Mouse (Mus musculus): ENCODE measurements around the gene Gal3st1. TPM values are rescaled to one million over a fixed set of nuclear protein-coding genes. Genes with fewer than 3 reads are reported as not detected.
"Not testable (repeated sequence)": the region's sequence is repeated elsewhere in the genome, so short reads cannot be mapped to it uniquely, and the experiment has no call there.

Gal3st1 gene
- polyA plus RNA-seq (2015; fragmentation: Nextera tagmentation; extraction: Ambion mirVana): 9.5 and 10.0 TPM in 2 replicates

DNA sequence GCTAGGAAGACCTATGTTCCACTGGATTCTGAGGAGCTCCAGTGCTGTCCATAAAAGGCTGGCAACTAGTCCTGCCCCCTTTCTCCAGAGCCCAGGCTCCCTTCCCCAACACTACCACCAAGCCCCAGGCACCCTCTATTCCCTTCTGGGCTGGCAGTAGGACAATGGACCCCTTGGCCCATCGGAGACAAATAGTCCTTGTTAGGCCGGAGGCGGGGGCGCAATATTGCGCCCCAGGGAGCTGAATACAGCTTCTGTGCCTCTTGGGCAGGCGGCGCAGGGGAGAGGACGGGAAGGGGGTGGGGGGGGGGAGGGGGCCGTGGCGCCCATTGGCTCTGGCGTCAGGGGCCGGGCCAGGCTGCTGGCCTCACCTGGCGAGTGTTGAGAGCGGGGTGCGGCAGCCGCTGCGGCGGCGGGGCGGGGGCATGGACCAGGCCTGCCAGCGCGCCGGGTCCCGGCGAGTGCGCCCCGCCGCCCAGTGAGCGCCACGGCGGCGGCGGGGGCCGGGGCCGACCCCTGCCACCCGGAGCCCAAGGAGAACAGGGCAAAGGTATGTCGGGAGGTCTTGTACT lies at the start of gene Gal3st1:
Gene Gal3st1, plus strand, starts transcription at position 346 of the 572 bp plus-strand sequence.
- H3K4me3 ChIP-seq (ENCODE audit: low read length): peak within 1 kb of the TSS; percentile 52

DNA sequence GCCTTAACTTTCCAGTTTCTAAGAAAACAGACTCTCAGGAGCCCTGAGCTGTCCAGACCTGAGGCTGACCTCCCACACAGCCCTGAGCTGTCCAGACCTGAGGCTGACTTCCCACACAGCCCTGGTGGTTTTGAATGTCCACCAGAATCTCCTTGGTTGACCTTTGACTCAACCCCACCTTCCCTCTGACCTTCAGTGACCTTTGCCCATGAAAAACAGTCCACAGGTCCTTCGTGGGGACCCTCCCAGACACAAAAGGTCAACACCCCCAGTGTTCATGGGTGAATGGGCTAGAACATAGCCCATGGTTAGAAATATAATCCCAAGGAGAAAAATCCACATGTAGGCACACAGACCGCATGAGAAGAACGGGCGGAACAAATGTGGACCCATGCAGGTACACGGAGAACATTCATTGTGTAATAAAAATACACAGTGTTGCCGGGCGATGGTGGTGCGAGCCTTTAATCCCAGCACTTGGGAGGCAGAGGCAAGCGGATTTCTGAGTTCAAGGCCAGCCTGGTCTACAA lies 49.6 kb upstream of the Gal3st1 start:
- no peak overlapping the region for H3K27ac ChIP-seq (ENCODE audit: low read length)
- H3K4me2 ChIP-seq (ENCODE audit: low read depth, low read length): no peak overlapping the region
- peaks cover 8% of the 10 kb centered on the region; the same call in 1 of the 2 replicates for H3K4me1 ChIP-seq (replicated peaks; ENCODE audit: control insufficient read depth, insufficient read depth, low read length)
- no peak for ATAC-seq (ENCODE audit: low read depth)
- WGBS: 91% methylated on average over 9 of the region's 9 CpGs
- no peaks in the 10 kb centered on the region for H3K36me3 ChIP-seq (ENCODE audit: control insufficient read depth, insufficient read depth, low read length)
- H3K9me3 ChIP-seq (ENCODE audit: control insufficient read depth, low read length): no peaks in the 10 kb centered on the region
- H3K4me3 ChIP-seq (ENCODE audit: low read length): no peak overlapping the region
- H3K9ac ChIP-seq (ENCODE audit: low read length): no peak overlapping the region
- H3K27me3 ChIP-seq (ENCODE audit: control insufficient read depth, insufficient read depth, low read depth, low read length): no peaks in the 10 kb centered on the region; the same call in 1 of the 2 replicates

More for the DNA sequence above, at the start of gene Gal3st1:
- H3K4me1 ChIP-seq (replicated peaks; ENCODE audit: control insufficient read depth, insufficient read depth, low read length): peaks cover 9% of the 10 kb centered on the region; the same call in 1 of the 2 replicates
- peaks cover 10% of the 10 kb centered on the region for H3K36me3 ChIP-seq (ENCODE audit: control insufficient read depth, insufficient read depth, low read length)
- peak; percentile 90 for ATAC-seq (ENCODE audit: low read depth)
- H3K9ac ChIP-seq (ENCODE audit: low read length): peak within 1 kb of the TSS; percentile 63
- no peaks in the 10 kb centered on the region for H3K9me3 ChIP-seq (ENCODE audit: control insufficient read depth, low read length)
- peak within 1 kb of the TSS; percentile 55 for H3K4me2 ChIP-seq (ENCODE audit: low read depth, low read length)
- 2% methylated on average over 32 of the region's 37 CpGs for WGBS
- H3K27ac ChIP-seq (ENCODE audit: low read length): peak within 1 kb of the TSS; percentile 76
- peaks cover 24% of the 10 kb centered on the region for H3K27me3 ChIP-seq (ENCODE audit: control insufficient read depth, insufficient read depth, low read depth, low read length)

- Histone ChIP-seq H3K4me3 (ENCODE audit: low read length) (no peak overlapping the region), H3K27me3 (ENCODE audit: control insufficient read depth, insufficient read depth, low read depth, low read length) (no peaks in the 10 kb centered on the region; the same call in 1 of the 2 replicates), H3K27ac (ENCODE audit: low read length) (no peak overlapping the region), H3K4me2 (ENCODE audit: low read depth, low read length) (no peak overlapping the region), H3K9ac (ENCODE audit: low read length) (no peak overlapping the region), H3K9me3 (ENCODE audit: control insufficient read depth, low read length) (no peaks in the 10 kb centered on the region), H3K4me1 (replicated peaks; ENCODE audit: control insufficient read depth, insufficient read depth, low read length) (peaks cover 8% of the 10 kb centered on the region; the same call in 1 of the 2 replicates), H3K36me3 (ENCODE audit: control insufficient read depth, insufficient read depth, low read length) (no peaks in the 10 kb centered on the region)
- no peak for ATAC-seq (ENCODE audit: low read depth)
- WGBS: 68% methylated on average over 4 of the region's 4 CpGs
These were observed 48.3 kb upstream of the Gal3st1 start for GRCm38 (mm10) chr11:3935135-3935534.

GRCm38 (mm10) chr11:3936318-3936717 lies 47.1 kb upstream of the Gal3st1 start:
- H3K27ac ChIP-seq (ENCODE audit: low read length): no peak overlapping the region
- H3K9ac ChIP-seq (ENCODE audit: low read length): no peak overlapping the region
- no peaks in the 10 kb centered on the region for H3K36me3 ChIP-seq (ENCODE audit: control insufficient read depth, insufficient read depth, low read length)
- peaks cover 2% of the 10 kb centered on the region; the same call in 1 of the 2 replicates for H3K4me1 ChIP-seq (replicated peaks; ENCODE audit: control insufficient read depth, insufficient read depth, low read length)
- H3K9me3 ChIP-seq (ENCODE audit: control insufficient read depth, low read length): no peaks in the 10 kb centered on the region
- no peak overlapping the region for H3K4me3 ChIP-seq (ENCODE audit: low read length)
- H3K27me3 ChIP-seq (ENCODE audit: control insufficient read depth, insufficient read depth, low read depth, low read length): no peaks in the 10 kb centered on the region; the same call in 1 of the 2 replicates
- ATAC-seq (ENCODE audit: low read depth): no peak
- H3K4me2 ChIP-seq (ENCODE audit: low read depth, low read length): no peak overlapping the region
- 79% methylated on average over 3 of the region's 3 CpGs for WGBS

DNA sequence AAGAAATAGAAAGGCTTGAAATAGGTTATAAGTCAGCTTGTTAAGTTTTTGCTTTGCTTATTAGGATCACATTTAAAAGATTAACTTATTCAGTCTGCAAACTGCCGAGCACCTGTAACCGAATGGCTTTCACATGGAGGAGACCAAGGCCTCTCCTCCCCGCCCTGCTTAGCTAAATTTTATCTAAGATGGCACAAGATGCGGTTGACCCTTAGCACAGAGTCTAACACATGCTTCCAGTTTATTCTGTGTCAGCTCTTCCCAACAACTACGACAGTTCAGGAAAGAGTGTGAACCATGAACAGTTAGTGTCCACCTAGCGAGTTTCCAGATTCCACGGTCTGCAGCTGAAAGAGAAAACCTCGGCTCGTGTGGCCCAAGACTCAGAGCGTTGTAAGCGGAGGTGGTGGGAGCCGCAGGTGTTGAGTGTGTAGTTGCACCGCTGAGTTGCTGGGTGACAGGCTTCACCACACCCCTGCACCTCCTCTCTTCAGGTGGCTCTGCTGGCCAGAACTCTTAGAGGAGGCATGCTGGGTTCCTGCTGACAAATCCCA lies 46.0 kb upstream of the Gal3st1 start:
- Histone ChIP-seq H3K27ac (ENCODE audit: low read length) (no peak overlapping the region), H3K4me3 (ENCODE audit: low read length) (no peak overlapping the region), H3K36me3 (ENCODE audit: control insufficient read depth, insufficient read depth, low read length) (no peaks in the 10 kb centered on the region), H3K4me1 (replicated peaks; ENCODE audit: control insufficient read depth, insufficient read depth, low read length) (no peaks in the 10 kb centered on the region), H3K4me2 (ENCODE audit: low read depth, low read length) (no peak overlapping the region), H3K27me3 (ENCODE audit: control insufficient read depth, insufficient read depth, low read depth, low read length) (no peaks in the 10 kb centered on the region; the same call in 1 of the 2 replicates), H3K9me3 (ENCODE audit: control insufficient read depth, low read length) (no peaks in the 10 kb centered on the region), H3K9ac (ENCODE audit: low read length) (no peak overlapping the region)
- WGBS: 65% methylated on average over 13 of the region's 13 CpGs
- ATAC-seq (ENCODE audit: low read depth): no peak

- 75% methylated on average over 7 of the region's 7 CpGs for WGBS
- ATAC-seq (ENCODE audit: low read depth): no peak
- H3K4me2 ChIP-seq (ENCODE audit: low read depth, low read length): no peak overlapping the region
These were observed 42.1 kb upstream of the Gal3st1 start for GRCm38 (mm10) chr11:3941371-3941770.

GRCm38 (mm10) chr11:3946386-3946785 lies 37.0 kb upstream of the Gal3st1 start:
- Histone ChIP-seq H3K9ac (ENCODE audit: low read length) (no peak overlapping the region), H3K4me3 (ENCODE audit: low read length) (no peak overlapping the region), H3K4me1 (replicated peaks; ENCODE audit: control insufficient read depth, insufficient read depth, low read length) (no peaks in the 10 kb centered on the region), H3K27me3 (ENCODE audit: control insufficient read depth, insufficient read depth, low read depth, low read length) (no peaks in the 10 kb centered on the region; the same call in 1 of the 2 replicates), H3K27ac (ENCODE audit: low read length) (no peak overlapping the region), H3K9me3 (ENCODE audit: control insufficient read depth, low read length) (no peaks in the 10 kb centered on the region), H3K4me2 (ENCODE audit: low read depth, low read length) (no peak overlapping the region), H3K36me3 (ENCODE audit: control insufficient read depth, insufficient read depth, low read length) (no peaks in the 10 kb centered on the region)
- 30% methylated on average over 1 of the region's 1 CpGs for whole genome bisulfite sequencing
- no peak for ATAC-seq (ENCODE audit: low read depth)

More at GRCm38 (mm10) chr11:3941371-3941770, 42.1 kb upstream of the Gal3st1 start:
- no peaks in the 10 kb centered on the region; the same call in 1 of the 2 replicates for H3K27me3 ChIP-seq (ENCODE audit: control insufficient read depth, insufficient read depth, low read depth, low read length)
- H3K36me3 ChIP-seq (ENCODE audit: control insufficient read depth, insufficient read depth, low read length): no peaks in the 10 kb centered on the region
- H3K9ac ChIP-seq (ENCODE audit: low read length): no peak overlapping the region
- no peak overlapping the region for H3K4me3 ChIP-seq (ENCODE audit: low read length)
- H3K9me3 ChIP-seq (ENCODE audit: control insufficient read depth, low read length): no peaks in the 10 kb centered on the region
- H3K27ac ChIP-seq (ENCODE audit: low read length): no peak overlapping the region
- H3K4me1 ChIP-seq (replicated peaks; ENCODE audit: control insufficient read depth, insufficient read depth, low read length): no peaks in the 10 kb centered on the region

GRCm38 (mm10) chr11:3954876-3955275 lies 28.6 kb upstream of the Gal3st1 start:
- not testable (repeated sequence) for H3K36me3 ChIP-seq (ENCODE audit: control insufficient read depth, insufficient read depth, low read length); H3K4me1 ChIP-seq (replicated peaks; ENCODE audit: control insufficient read depth, insufficient read depth, low read length); H3K27ac ChIP-seq (ENCODE audit: low read length); H3K4me2 ChIP-seq (ENCODE audit: low read depth, low read length); H3K27me3 ChIP-seq (ENCODE audit: control insufficient read depth, insufficient read depth, low read depth, low read length); H3K9me3 ChIP-seq (ENCODE audit: control insufficient read depth, low read length); ATAC-seq (ENCODE audit: low read depth); H3K4me3 ChIP-seq (ENCODE audit: low read length); H3K9ac ChIP-seq (ENCODE audit: low read length)
- WGBS: 83% methylated on average over 5 of the region's 5 CpGs

GRCm38 (mm10) chr11:3955371-3955770 lies 28.1 kb upstream of the Gal3st1 start:
- H3K27ac ChIP-seq (ENCODE audit: low read length); H3K27me3 ChIP-seq (ENCODE audit: control insufficient read depth, insufficient read depth, low read depth, low read length): not testable (repeated sequence)
- 70% methylated on average over 4 of the region's 4 CpGs for WGBS

More at GRCm38 (mm10) chr11:3955371-3955770, 28.1 kb upstream of the Gal3st1 start:
- H3K4me3 ChIP-seq (ENCODE audit: low read length); H3K9me3 ChIP-seq (ENCODE audit: control insufficient read depth, low read length); H3K9ac ChIP-seq (ENCODE audit: low read length); H3K4me2 ChIP-seq (ENCODE audit: low read depth, low read length); H3K4me1 ChIP-seq (replicated peaks; ENCODE audit: control insufficient read depth, insufficient read depth, low read length); H3K36me3 ChIP-seq (ENCODE audit: control insufficient read depth, insufficient read depth, low read length); ATAC-seq (ENCODE audit: low read depth): not testable (repeated sequence)
